Mouse (Mus musculus): ENCODE measurements around the gene Prickle2. TPM values are rescaled to one million over a fixed set of nuclear protein-coding genes. Genes with fewer than 3 reads are reported as not detected.

Prickle2 gene
- polyA plus RNA-seq, 1 experiment from 2014 or later, result 4.1 TPM

DNA sequence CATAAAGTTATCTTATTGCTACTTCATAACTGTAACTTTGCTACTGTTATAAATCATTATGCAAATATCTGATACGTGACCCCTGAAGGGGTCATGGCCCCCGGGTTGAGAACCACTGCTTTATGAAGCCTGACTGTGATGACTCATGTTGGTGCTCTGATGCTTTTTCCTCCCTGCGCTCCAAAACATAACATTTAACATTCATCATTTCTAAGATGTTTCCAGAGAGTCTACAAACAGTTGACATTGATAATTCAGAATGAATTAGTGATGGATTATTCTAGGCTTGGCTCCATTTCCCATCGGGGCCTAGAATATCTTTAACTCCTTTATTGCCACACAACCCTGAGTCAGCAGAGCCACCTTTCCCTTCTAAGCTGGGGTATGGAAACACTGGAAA is 247.9 kb downstream of the Prickle2 start:
- WGBS, result 89% methylated on average over 4 of the region's 4 CpGs
- DNase-seq (ENCODE audit: low spot score) (no peak), ATAC-seq (replicated peaks; ENCODE audit: insufficient number of reproducible peaks, low FRiP score, low TSS enrichment, low read depth) (no peak)
- Histone ChIP-seq H3K4me1 (ENCODE audit: control insufficient read depth, insufficient read depth, low read length) (no peaks in the 10 kb centered on the region), H3K27me3 (ENCODE audit: control insufficient read depth, insufficient read depth, low read length) (no peaks in the 10 kb centered on the region), H3K4me2 (ENCODE audit: low read depth, low read length) (no peak overlapping the region), H3K4me3 (ENCODE audit: low read depth, low read length) (no peak overlapping the region), H3K9me3 (replicated peaks; ENCODE audit: control insufficient read depth, low read length) (no peaks in the 10 kb centered on the region), H3K36me3 (replicated peaks; ENCODE audit: control insufficient read depth, insufficient read depth, low read depth, low read length) (no peaks in the 10 kb centered on the region), H3K27ac (replicated peaks; ENCODE audit: low read depth, low read length) (no peak overlapping the region), H3K9ac (replicated peaks; ENCODE audit: low read length) (no peak overlapping the region)

DNA sequence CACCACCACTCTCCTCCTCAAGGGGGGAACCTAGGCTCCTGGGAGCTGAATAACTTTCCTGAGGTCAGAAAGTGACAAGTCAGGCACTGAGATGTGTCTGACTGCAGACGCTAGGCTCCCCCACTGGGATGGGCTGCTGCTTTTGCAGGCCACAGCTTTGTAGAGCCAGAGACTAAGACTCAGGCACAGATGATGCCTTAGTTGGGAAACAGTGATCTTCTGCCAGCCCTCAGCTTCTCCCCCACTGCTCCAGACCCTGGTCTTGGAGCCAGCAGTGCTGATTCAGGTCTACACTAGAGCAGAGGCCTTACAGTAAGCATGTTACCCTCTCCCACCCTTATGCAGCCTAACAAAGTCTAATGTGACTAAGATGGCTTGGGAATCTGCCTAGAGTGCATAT is 254.5 kb downstream of the Prickle2 start:
- 59% methylated on average over 1 of the region's 1 CpGs for WGBS
- Histone ChIP-seq H3K4me3 (ENCODE audit: low read depth, low read length) (no peak overlapping the region), H3K4me1 (ENCODE audit: control insufficient read depth, insufficient read depth, low read length) (no peaks in the 10 kb centered on the region)

GRCm38 (mm10) chr6:92449956-92450355 is 256.0 kb downstream of the Prickle2 start:
- H3K4me3 ChIP-seq (ENCODE audit: low read depth, low read length), result no peak overlapping the region
- no peaks in the 10 kb centered on the region for H3K27me3 ChIP-seq (ENCODE audit: control insufficient read depth, insufficient read depth, low read length)
- no peak overlapping the region for H3K4me2 ChIP-seq (ENCODE audit: low read depth, low read length)
- ATAC-seq (replicated peaks; ENCODE audit: insufficient number of reproducible peaks, low FRiP score, low TSS enrichment, low read depth) (no peak), DNase-seq (ENCODE audit: low spot score) (no peak)
- H3K9me3 ChIP-seq (replicated peaks; ENCODE audit: control insufficient read depth, low read length), result no peaks in the 10 kb centered on the region
- H3K36me3 ChIP-seq (replicated peaks; ENCODE audit: control insufficient read depth, insufficient read depth, low read depth, low read length), result no peaks in the 10 kb centered on the region
- H3K9ac ChIP-seq (replicated peaks; ENCODE audit: low read length), result no peak overlapping the region
- H3K27ac ChIP-seq (replicated peaks; ENCODE audit: low read depth, low read length), result no peak overlapping the region
- no peaks in the 10 kb centered on the region for H3K4me1 ChIP-seq (ENCODE audit: control insufficient read depth, insufficient read depth, low read length)
- 97% methylated on average over 1 of the region's 1 CpGs for WGBS

More for the DNA sequence above, 254.5 kb downstream of the Prickle2 start:
- Histone ChIP-seq H3K36me3 (replicated peaks; ENCODE audit: control insufficient read depth, insufficient read depth, low read depth, low read length) (no peaks in the 10 kb centered on the region), H3K9me3 (replicated peaks; ENCODE audit: control insufficient read depth, low read length) (no peaks in the 10 kb centered on the region), H3K4me2 (ENCODE audit: low read depth, low read length) (no peak overlapping the region), H3K27ac (replicated peaks; ENCODE audit: low read depth, low read length) (no peak overlapping the region), H3K27me3 (ENCODE audit: control insufficient read depth, insufficient read depth, low read length) (no peaks in the 10 kb centered on the region), H3K9ac (replicated peaks; ENCODE audit: low read length) (no peak overlapping the region)
- ATAC-seq (replicated peaks; ENCODE audit: insufficient number of reproducible peaks, low FRiP score, low TSS enrichment, low read depth) (no peak), DNase-seq (ENCODE audit: low spot score) (no peak)

GRCm38 (mm10) chr6:92446662-92447061 is 259.3 kb downstream of the Prickle2 start:
- no peak overlapping the region for H3K9ac ChIP-seq (replicated peaks; ENCODE audit: low read length)
- H3K27me3 ChIP-seq (ENCODE audit: control insufficient read depth, insufficient read depth, low read length), result no peaks in the 10 kb centered on the region
- H3K4me1 ChIP-seq (ENCODE audit: control insufficient read depth, insufficient read depth, low read length), result no peaks in the 10 kb centered on the region
- no peak overlapping the region for H3K4me3 ChIP-seq (ENCODE audit: low read depth, low read length)
- DNase-seq (ENCODE audit: low spot score), result no peak
- ATAC-seq (replicated peaks; ENCODE audit: insufficient number of reproducible peaks, low FRiP score, low TSS enrichment, low read depth), result no peak
- H3K36me3 ChIP-seq (replicated peaks; ENCODE audit: control insufficient read depth, insufficient read depth, low read depth, low read length), result no peaks in the 10 kb centered on the region
- no peak overlapping the region for H3K4me2 ChIP-seq (ENCODE audit: low read depth, low read length)
- no peak overlapping the region for H3K27ac ChIP-seq (replicated peaks; ENCODE audit: low read depth, low read length)
- H3K9me3 ChIP-seq (replicated peaks; ENCODE audit: control insufficient read depth, low read length), result no peaks in the 10 kb centered on the region
- 65% methylated on average over 3 of the region's 3 CpGs for WGBS

DNA sequence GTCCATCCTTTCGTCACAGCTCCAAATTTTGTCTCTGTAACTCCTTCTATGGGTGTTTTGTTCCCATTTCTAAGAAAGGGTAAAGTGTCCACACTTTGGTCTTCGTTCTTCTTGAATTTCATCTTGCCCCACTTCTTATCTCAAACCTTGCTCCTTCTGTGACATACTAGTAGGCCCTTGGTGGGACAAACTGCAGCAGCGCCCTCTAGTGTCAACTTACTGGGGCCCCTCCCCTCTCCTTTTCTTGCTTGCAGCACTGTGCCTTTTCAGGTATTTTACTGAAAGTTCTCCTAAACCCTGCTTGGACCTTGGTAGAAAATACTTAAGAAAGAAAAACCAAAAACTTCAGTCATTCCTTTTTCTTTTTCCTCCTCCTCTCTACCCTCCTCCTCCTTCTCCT is 264.8 kb downstream of the Prickle2 start:
- H3K4me3 ChIP-seq (ENCODE audit: low read depth, low read length), result no peak overlapping the region
- no peak overlapping the region for H3K9ac ChIP-seq (replicated peaks; ENCODE audit: low read length)
- no peak overlapping the region for H3K27ac ChIP-seq (replicated peaks; ENCODE audit: low read depth, low read length)
- no peak overlapping the region for H3K4me2 ChIP-seq (ENCODE audit: low read depth, low read length)
- ATAC-seq (replicated peaks; ENCODE audit: insufficient number of reproducible peaks, low FRiP score, low TSS enrichment, low read depth) (no peak), DNase-seq (ENCODE audit: low spot score) (peak; percentile 49)
- 50% methylated on average over 2 of the region's 3 CpGs for WGBS
- H3K36me3 ChIP-seq (replicated peaks; ENCODE audit: control insufficient read depth, insufficient read depth, low read depth, low read length), result no peaks in the 10 kb centered on the region
- H3K4me1 ChIP-seq (ENCODE audit: control insufficient read depth, insufficient read depth, low read length), result no peaks in the 10 kb centered on the region
- H3K27me3 ChIP-seq (ENCODE audit: control insufficient read depth, insufficient read depth, low read length), result no peaks in the 10 kb centered on the region
- H3K9me3 ChIP-seq (replicated peaks; ENCODE audit: control insufficient read depth, low read length), result no peaks in the 10 kb centered on the region

DNA sequence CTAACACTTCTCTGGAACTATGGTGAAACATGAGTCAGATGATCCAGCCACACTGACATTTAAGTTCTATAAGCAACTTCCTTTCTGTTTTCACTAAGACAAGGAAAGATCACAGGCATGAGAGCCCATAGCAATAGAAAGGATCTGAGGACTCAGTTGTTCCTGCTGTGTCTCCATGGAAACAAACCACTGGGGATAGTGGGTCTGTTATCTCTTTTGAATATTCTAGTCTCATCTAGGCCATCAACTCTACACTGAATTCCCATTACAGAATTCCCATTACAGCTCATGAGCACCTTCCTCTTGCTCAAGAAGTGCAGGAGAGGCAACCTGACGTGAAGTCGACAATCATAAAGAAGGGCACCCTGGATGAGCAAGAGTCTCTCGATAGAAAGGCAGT is 265.7 kb downstream of the Prickle2 start:
- no peaks in the 10 kb centered on the region for H3K27me3 ChIP-seq (ENCODE audit: control insufficient read depth, insufficient read depth, low read length)
- no peak overlapping the region for H3K4me2 ChIP-seq (ENCODE audit: low read depth, low read length)
- H3K4me3 ChIP-seq (ENCODE audit: low read depth, low read length), result no peak overlapping the region
- H3K9me3 ChIP-seq (replicated peaks; ENCODE audit: control insufficient read depth, low read length), result no peaks in the 10 kb centered on the region
- WGBS, result 95% methylated on average over 3 of the region's 3 CpGs
- no peaks in the 10 kb centered on the region for H3K4me1 ChIP-seq (ENCODE audit: control insufficient read depth, insufficient read depth, low read length)
- DNase-seq (ENCODE audit: low spot score), result no peak
- no peak overlapping the region for H3K9ac ChIP-seq (replicated peaks; ENCODE audit: low read length)
- H3K36me3 ChIP-seq (replicated peaks; ENCODE audit: control insufficient read depth, insufficient read depth, low read depth, low read length), result no peaks in the 10 kb centered on the region
- no peak overlapping the region for H3K27ac ChIP-seq (replicated peaks; ENCODE audit: low read depth, low read length)
- ATAC-seq (replicated peaks; ENCODE audit: insufficient number of reproducible peaks, low FRiP score, low TSS enrichment, low read depth), result no peak

- H3K9me3 ChIP-seq (replicated peaks; ENCODE audit: control insufficient read depth, low read length), result no peaks in the 10 kb centered on the region
- no peak overlapping the region for H3K27ac ChIP-seq (replicated peaks; ENCODE audit: low read depth, low read length)
- no peak overlapping the region for H3K4me3 ChIP-seq (ENCODE audit: low read depth, low read length)
- no peak for DNase-seq (ENCODE audit: low spot score)
- 92% methylated on average over 5 of the region's 5 CpGs for WGBS
- no peaks in the 10 kb centered on the region for H3K36me3 ChIP-seq (replicated peaks; ENCODE audit: control insufficient read depth, insufficient read depth, low read depth, low read length)
- no peak overlapping the region for H3K4me2 ChIP-seq (ENCODE audit: low read depth, low read length)
- H3K9ac ChIP-seq (replicated peaks; ENCODE audit: low read length), result no peak overlapping the region
- no peaks in the 10 kb centered on the region for H3K4me1 ChIP-seq (ENCODE audit: control insufficient read depth, insufficient read depth, low read length)
- H3K27me3 ChIP-seq (ENCODE audit: control insufficient read depth, insufficient read depth, low read length), result no peaks in the 10 kb centered on the region
- no peak for ATAC-seq (replicated peaks; ENCODE audit: insufficient number of reproducible peaks, low FRiP score, low TSS enrichment, low read depth)
These were observed 273.8 kb downstream of the Prickle2 start for GRCm38 (mm10) chr6:92432146-92432545.

DNA sequence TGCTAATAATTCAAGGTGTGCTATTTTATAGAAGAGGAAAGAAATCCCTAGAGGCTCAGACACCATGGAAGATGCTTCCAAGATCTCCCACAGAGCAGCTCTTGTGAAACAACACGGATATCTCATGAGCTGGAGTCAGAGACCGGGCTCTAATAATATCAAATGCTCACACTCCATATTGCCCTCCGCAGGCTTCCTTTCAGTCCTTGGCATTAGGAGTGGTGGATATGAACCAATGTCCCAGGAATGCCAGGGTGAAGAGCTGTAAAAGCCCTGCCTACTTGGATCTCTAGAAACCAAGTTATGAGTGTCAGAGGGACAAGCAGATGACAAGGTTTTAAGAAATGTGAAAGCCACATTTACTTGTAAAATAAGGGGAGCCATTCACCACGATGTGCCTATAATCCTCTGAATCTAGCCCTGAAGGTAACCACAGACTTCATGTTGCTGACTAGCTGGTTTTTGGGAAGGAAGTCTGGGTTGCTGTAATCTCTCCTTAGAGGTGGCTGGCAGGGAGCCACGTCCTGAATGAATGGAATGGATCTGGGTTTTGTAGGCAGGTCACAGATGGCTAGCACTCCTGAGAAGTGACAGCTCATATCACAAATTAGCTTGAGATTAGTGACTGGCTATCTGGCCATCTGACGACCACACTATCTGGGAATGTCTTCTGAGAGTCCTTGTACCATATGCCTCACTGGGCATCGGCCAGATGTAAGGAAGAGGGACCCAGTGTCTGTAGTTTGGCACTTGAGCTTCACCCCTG is 278.4 kb downstream of the Prickle2 start:
- no peaks in the 10 kb centered on the region for H3K9me3 ChIP-seq (replicated peaks; ENCODE audit: control insufficient read depth, low read length)
- H3K27ac ChIP-seq (replicated peaks; ENCODE audit: low read depth, low read length), result no peak overlapping the region
- DNase-seq (ENCODE audit: low spot score) (no peak), ATAC-seq (replicated peaks; ENCODE audit: insufficient number of reproducible peaks, low FRiP score, low TSS enrichment, low read depth) (no peak)
- no peak overlapping the region for H3K4me2 ChIP-seq (ENCODE audit: low read depth, low read length)
- no peaks in the 10 kb centered on the region for H3K4me1 ChIP-seq (ENCODE audit: control insufficient read depth, insufficient read depth, low read length)
- no peaks in the 10 kb centered on the region for H3K27me3 ChIP-seq (ENCODE audit: control insufficient read depth, insufficient read depth, low read length)
- H3K36me3 ChIP-seq (replicated peaks; ENCODE audit: control insufficient read depth, insufficient read depth, low read depth, low read length), result no peaks in the 10 kb centered on the region
- H3K9ac ChIP-seq (replicated peaks; ENCODE audit: low read length), result no peak overlapping the region
- no peak overlapping the region for H3K4me3 ChIP-seq (ENCODE audit: low read depth, low read length)
- 80% methylated on average over 7 of the region's 7 CpGs for WGBS
